Mouse (Mus musculus): ENCODE results near the gene Flcn.

Gene Flcn

GRCm38 (mm10) chr11:59805256-59805655 lies 4.6 kb downstream of the Flcn start:
- DNase-seq (ENCODE audit: low read depth), result no peak

GRCm38 (mm10) chr11:59804409-59805110 lies 5.3 kb downstream of the Flcn start:
- DNase-seq (ENCODE audit: low read depth), result no peak

GRCm38 (mm10) chr11:59803516-59803915 lies 6.3 kb downstream of the Flcn start:
- no peak for DNase-seq (ENCODE audit: low read depth)

- no peak for DNase-seq (ENCODE audit: low read depth)
Observed at GRCm38 (mm10) chr11:59801881-59802280, 7.9 kb downstream of the Flcn start.

GRCm38 (mm10) chr11:59800412-59800811 lies 9.4 kb downstream of the Flcn start:
- no peak for DNase-seq (ENCODE audit: low read depth)

- no peak for DNase-seq (ENCODE audit: low read depth)
Observed at GRCm38 (mm10) chr11:59793390-59793789, 16.4 kb downstream of the Flcn start.

- DNase-seq (ENCODE audit: low read depth), result no peak
Observed at GRCm38 (mm10) chr11:59789311-59789710, 20.5 kb downstream of the Flcn start.

GRCm38 (mm10) chr11:59787199-59787781 lies 22.5 kb downstream of the Flcn start, which contains the start of gene Pld6:
Gene Pld6 (minus strand): TSS chr11:59787645.
- DNase-seq (ENCODE audit: low read depth), result peak; percentile 59

- DNase-seq (ENCODE audit: low read depth), result no peak
Observed at GRCm38 (mm10) chr11:59786444-59787198, 23.2 kb downstream of the Flcn start.

GRCm38 (mm10) chr11:59783591-59783990 lies 26.2 kb downstream of the Flcn start:
- no peak for DNase-seq (ENCODE audit: low read depth)

GRCm38 (mm10) chr11:59782091-59782590 lies 27.7 kb downstream of the Flcn start:
- DNase-seq (ENCODE audit: low read depth), result no peak

- no peak for DNase-seq (ENCODE audit: low read depth)
Observed at GRCm38 (mm10) chr11:59780241-59780640, 29.6 kb downstream of the Flcn start.

- no peak for DNase-seq (ENCODE audit: low read depth)
Observed at GRCm38 (mm10) chr11:59779406-59779805, 30.4 kb downstream of the Flcn start.

- DNase-seq (ENCODE audit: low read depth), result no peak
Observed at GRCm38 (mm10) chr11:59778874-59779223, 31.0 kb downstream of the Flcn start.

GRCm38 (mm10) chr11:59778181-59778873 lies 31.5 kb downstream of the Flcn start:
- peak; percentile 84 for DNase-seq (ENCODE audit: low read depth)

GRCm38 (mm10) chr11:59777259-59777658 lies 32.6 kb downstream of the Flcn start:
- no peak for DNase-seq (ENCODE audit: low read depth)

GRCm38 (mm10) chr11:59775435-59776148 lies 34.2 kb downstream of the Flcn start:
- no peak for DNase-seq (ENCODE audit: low read depth)

- DNase-seq (ENCODE audit: low read depth), result no peak
Observed at GRCm38 (mm10) chr11:59774522-59774921, 35.3 kb downstream of the Flcn start.

GRCm38 (mm10) chr11:59772902-59773301 lies 36.9 kb downstream of the Flcn start:
- DNase-seq (ENCODE audit: low read depth), result no peak

- DNase-seq (ENCODE audit: low read depth), result no peak
Observed at GRCm38 (mm10) chr11:59772291-59772690, 37.5 kb downstream of the Flcn start.

- DNase-seq (ENCODE audit: low read depth), result no peak
Observed at GRCm38 (mm10) chr11:59770753-59771152, 39.1 kb downstream of the Flcn start.

- DNase-seq (ENCODE audit: low read depth), result no peak
Observed at GRCm38 (mm10) chr11:59769738-59770137, 40.1 kb downstream of the Flcn start.
